In the genomic region with DNA sequence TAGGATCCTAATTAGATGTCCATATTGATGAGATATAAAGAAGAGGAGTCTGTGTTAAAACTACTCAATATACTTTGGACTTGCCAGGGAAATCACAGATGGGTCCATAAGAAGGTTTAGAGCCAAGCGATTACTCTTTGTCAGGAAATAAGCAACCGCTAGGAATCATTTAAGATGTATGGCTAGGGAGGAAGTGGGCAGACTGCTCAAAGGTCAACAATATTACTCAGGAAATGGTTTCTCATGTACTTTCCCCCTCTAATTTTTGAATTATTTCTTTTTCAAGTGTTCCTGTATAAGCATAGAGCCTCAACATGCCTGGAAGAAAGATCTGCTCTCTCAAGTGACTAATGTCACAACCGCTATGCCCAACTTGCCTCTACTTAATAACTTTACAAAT, we compare ENCODE assay signal across 27 mouse cellular contexts.
"Had no signal": no experiment of that assay in that cellular context is flagged by ENCODE, and none has a peak within 500 bp of the region (broad histone marks: within the 10 kb centered on the region; RNA-seq: fewer than 3 reads in every experiment).

No protein-coding gene starts in this region.

- H3K27me3 ChIP-seq: heart, embryonic 13.5 days; heart, embryonic 15.5 days; hindbrain, embryonic 13.5 days; hindbrain, embryonic 15.5 days; kidney, embryonic 15.5 days; limb, embryonic 13.5 days; limb, embryonic 15.5 days had no signal

- H3K4me3 ChIP-seq: gastrocnemius, adult 2 months; heart, adult 2 months; heart, embryonic 13.5 days; heart, embryonic 15.5 days; hindbrain, embryonic 13.5 days; hindbrain, embryonic 15.5 days; kidney, embryonic 15.5 days; limb, embryonic 13.5 days; limb, embryonic 15.5 days had no signal

- H3K27ac ChIP-seq: gastrocnemius, adult 2 months; heart, adult 2 months; heart, embryonic 13.5 days; heart, embryonic 15.5 days; hindbrain, embryonic 13.5 days; hindbrain, embryonic 15.5 days; hindbrain, postnatal 0 days; kidney, embryonic 15.5 days; kidney, postnatal 0 days; limb, embryonic 13.5 days; limb, embryonic 15.5 days; liver, embryonic 14.5 days had no signal

- H3K36me3 ChIP-seq: heart, embryonic 13.5 days; heart, embryonic 15.5 days; hindbrain, embryonic 13.5 days; hindbrain, embryonic 15.5 days; kidney, embryonic 15.5 days; limb, embryonic 13.5 days; limb, embryonic 15.5 days had no signal

- H3K4me2 ChIP-seq: heart, embryonic 11.5 days; heart, embryonic 13.5 days; heart, embryonic 15.5 days; hindbrain, embryonic 13.5 days; hindbrain, embryonic 15.5 days; kidney, embryonic 15.5 days; limb, embryonic 13.5 days; limb, embryonic 15.5 days had no signal

- H3K9me3 ChIP-seq: heart, embryonic 13.5 days; heart, embryonic 15.5 days; hindbrain, embryonic 13.5 days; hindbrain, embryonic 15.5 days; kidney, embryonic 15.5 days; limb, embryonic 13.5 days; limb, embryonic 15.5 days had no signal

- ATAC-seq: hindbrain, postnatal 0 days; intestine, embryonic 16.5 days had no signal

- DNase-seq: gastrocnemius, adult 2 months; gastrocnemius, postnatal 10 days; gastrocnemius, postnatal 25 days; heart, adult 11 months; heart, adult 2 months; heart, postnatal 14 days; heart, postnatal 36 days; kidney, adult 11 months; kidney, adult 2 months; kidney, adult 9 months; kidney, postnatal 14 days; kidney, postnatal 36 days; layer of hippocampus, adult 9-11 months; layer of hippocampus, postnatal 36 days; left cerebral cortex, postnatal 4 days had no signal

- H3K4me1 ChIP-seq: heart, embryonic 13.5 days; hindbrain, embryonic 13.5 days; hindbrain, embryonic 15.5 days; kidney, embryonic 15.5 days; limb, embryonic 13.5 days; limb, embryonic 15.5 days had no signal

- H3K9ac ChIP-seq: heart, embryonic 13.5 days; heart, embryonic 15.5 days; hindbrain, embryonic 13.5 days; hindbrain, embryonic 15.5 days; kidney, embryonic 15.5 days; limb, embryonic 13.5 days; limb, embryonic 15.5 days; liver, embryonic 14.5 days had no signal
